Mouse (Mus musculus) embryonic facial prominence, embryonic 13.5 days (tissue): Measurements from ENCODE around the gene Macf1. TPM values are rescaled to one million over a fixed set of nuclear protein-coding genes. Genes with fewer than 3 reads are reported as not detected.
"Not testable (repeated sequence)": the region's sequence is repeated elsewhere in the genome, so short reads cannot be mapped to it uniquely, and the experiment has no call there.

Experiments
- ATAC-seq: fragments of 200-750 bp; cut with Nextera tagmentation; 2 replicates; pipeline ENCODE4 v1.8.0; 2017; ENCODE audit warnings: low read depth; ENCODE audit not compliant: insufficient number of reproducible peaks, insufficient read depth, low FRiP score, low TSS enrichment
- H3K27ac ChIP-seq: fragments of 300-500 bp; sonication (generic); 2 replicates; pipeline ENCODE4 v1.5.1; 2015; ENCODE audit warnings: moderate library complexity, mild to moderate bottlenecking, inconsistent platforms
- H3K27me3 ChIP-seq: fragments of 300-500 bp; sonication (generic); 2 replicates; pipeline ENCODE4 v1.6.1; 2015; ENCODE audit warnings: mild to moderate bottlenecking, inconsistent platforms
- H3K36me3 ChIP-seq: fragments of 300-500 bp; sonication (generic); 2 replicates; pipeline ENCODE4 v1.6.1; 2015; ENCODE audit warnings: mild to moderate bottlenecking, inconsistent platforms
- H3K4me1 ChIP-seq: fragments of 300-500 bp; sonication (generic); 2 replicates; pipeline ENCODE4 v1.6.1; 2015; ENCODE audit warnings: inconsistent platforms
- H3K4me2 ChIP-seq: fragments of 300-500 bp; sonication (generic); 2 replicates; pipeline ENCODE4 v1.6.1; 2015; ENCODE audit warnings: moderate library complexity, mild to moderate bottlenecking, inconsistent platforms
- H3K4me3 ChIP-seq: fragments of 300-500 bp; sonication (generic); 2 replicates; pipeline ENCODE4 v1.5.1; 2015; ENCODE audit warnings: mild to moderate bottlenecking, inconsistent platforms
- H3K9ac ChIP-seq: fragments of 300-500 bp; sonication (generic); 2 replicates; pipeline ENCODE4 v1.6.1; 2015; ENCODE audit warnings: mild to moderate bottlenecking, inconsistent platforms
- H3K9me3 ChIP-seq: fragments of 300-500 bp; sonication (generic); 2 replicates; pipeline ENCODE4 v1.6.1; 2016; ENCODE audit warnings: inconsistent platforms
- WGBS: fragments of 180-500 bp; shearing (Covaris S2); methylation state at CpG from one replicate; pipeline ENCODE4 v1.1.7; 2015; ENCODE audit warnings: mixed read lengths; 5-methylcytosine and 5-hydroxymethylcytosine counted together
- polyA plus RNA-seq: library from polyadenylated mRNA; unstranded; fragments of >200 nt; fragmentation: Nextera tagmentation; extraction: Ambion mirVana; gene quantifications from 2 replicates; pipeline ENCODE4 v1.2.1, GENCODE M21; 2015

Gene Macf1
- polyA plus RNA-seq, 1 experiment from 2014 or later, result 46.3 TPM

DNA sequence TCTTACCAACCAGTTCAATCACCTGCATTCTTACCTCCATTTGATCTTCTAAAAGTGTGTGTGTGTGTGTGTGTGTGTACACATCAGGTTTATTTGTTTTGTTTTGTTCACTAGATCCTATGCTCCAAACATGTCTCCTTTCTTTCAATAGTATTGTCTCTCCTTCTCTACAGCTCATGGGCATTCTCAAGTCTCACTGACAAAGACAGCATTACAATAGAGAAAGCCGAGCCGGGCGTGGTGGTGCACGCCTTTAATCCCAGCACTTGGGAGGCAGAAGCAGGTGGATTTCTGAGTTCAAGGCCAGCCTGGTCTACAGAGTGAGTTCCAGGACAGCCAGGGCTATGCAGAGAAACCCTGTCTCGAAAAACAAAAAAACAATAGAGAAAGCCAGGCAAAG lies 30.7 kb downstream of the Macf1 start:
- not testable (repeated sequence) for H3K9ac ChIP-seq, ATAC-seq, H3K4me2 ChIP-seq, H3K27ac ChIP-seq, H3K4me1 ChIP-seq, H3K9me3 ChIP-seq, H3K27me3 ChIP-seq, H3K36me3 ChIP-seq, H3K4me3 ChIP-seq
- 93% methylated on average over 5 of the region's 5 CpGs for WGBS

DNA sequence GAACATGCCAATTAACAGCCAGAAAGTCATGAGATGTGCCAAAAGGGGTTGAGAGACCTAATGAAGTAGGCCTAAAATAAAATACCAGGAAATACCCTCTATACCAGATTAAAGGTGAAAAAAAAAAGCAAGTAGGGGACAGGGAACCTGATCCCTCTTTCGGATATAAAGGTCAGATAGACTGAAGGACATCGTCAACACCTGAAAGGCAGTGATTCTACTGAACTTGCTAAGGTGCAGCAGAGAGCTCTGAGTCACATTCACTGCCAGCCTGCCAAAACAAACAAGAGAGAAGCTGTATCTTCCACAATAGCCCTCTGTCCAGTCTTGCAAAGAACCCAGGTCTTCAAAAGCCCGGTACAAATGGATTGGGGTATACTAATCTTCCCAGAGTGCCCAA lies 32.0 kb downstream of the Macf1 start:
- no peak overlapping the region for H3K27ac ChIP-seq
- H3K36me3 ChIP-seq, result peaks cover 9% of the 10 kb centered on the region; the same call in 1 of the 2 replicates
- no peaks in the 10 kb centered on the region for H3K27me3 ChIP-seq
- 82% methylated on average over 3 of the region's 3 CpGs for WGBS
- no peaks in the 10 kb centered on the region for H3K4me1 ChIP-seq
- ATAC-seq, result no peak
- no peaks in the 10 kb centered on the region for H3K9me3 ChIP-seq
- no peak overlapping the region for H3K9ac ChIP-seq
- no peak overlapping the region for H3K4me3 ChIP-seq
- no peak overlapping the region for H3K4me2 ChIP-seq

DNA sequence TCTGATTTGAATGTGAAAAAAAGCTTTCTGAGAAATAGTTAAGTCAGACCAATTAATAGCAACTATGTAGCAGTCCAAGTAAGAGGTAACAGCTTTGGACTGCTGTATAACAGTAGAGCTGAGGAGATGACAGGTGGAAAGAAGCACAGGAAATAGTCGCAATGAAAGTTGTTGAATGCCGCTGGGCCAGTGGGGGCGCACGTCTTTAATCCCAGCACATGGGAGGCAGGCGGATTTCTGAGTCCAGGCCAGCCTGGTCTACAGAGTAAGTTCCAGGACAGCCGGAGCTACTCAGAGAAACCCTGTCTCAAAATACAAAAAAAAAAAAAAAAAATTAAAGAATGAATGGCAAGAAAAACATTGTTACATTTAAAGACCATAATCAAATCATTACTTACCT lies 35.0 kb downstream of the Macf1 start:
- Histone ChIP-seq H3K27ac (no peak overlapping the region), H3K4me2 (no peak overlapping the region), H3K9me3 (no peaks in the 10 kb centered on the region), H3K36me3 (peaks cover 9% of the 10 kb centered on the region; the same call in 1 of the 2 replicates), H3K9ac (no peak overlapping the region), H3K4me1 (no peaks in the 10 kb centered on the region), H3K27me3 (no peaks in the 10 kb centered on the region), H3K4me3 (no peak overlapping the region)
- ATAC-seq, result no peak
- whole genome bisulfite sequencing, result 79% methylated on average over 6 of the region's 6 CpGs

DNA sequence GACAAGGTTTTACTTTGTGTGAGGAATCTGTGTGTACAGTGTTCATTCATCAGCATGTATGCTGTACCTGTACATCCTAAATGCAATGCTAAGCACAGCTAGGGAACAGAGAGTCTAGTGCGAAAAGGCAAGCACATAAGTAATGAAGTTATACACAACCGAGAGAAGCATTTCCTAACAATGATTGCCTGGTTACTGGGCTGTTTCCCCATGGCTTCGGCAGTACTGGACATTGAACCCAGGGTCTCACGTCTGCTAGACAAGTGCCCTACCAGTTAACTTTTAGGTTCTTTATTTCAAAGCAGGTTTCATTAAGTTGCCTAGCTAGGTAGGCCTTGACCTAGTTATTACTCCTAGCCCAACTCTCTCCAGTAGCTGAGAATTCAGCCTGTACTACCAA lies 36.5 kb downstream of the Macf1 start:
- no peak overlapping the region for H3K4me3 ChIP-seq
- no peak overlapping the region for H3K4me2 ChIP-seq
- no peaks in the 10 kb centered on the region for H3K9me3 ChIP-seq
- 94% methylated on average over 4 of the region's 4 CpGs for WGBS
- H3K9ac ChIP-seq, result no peak overlapping the region
- no peak overlapping the region for H3K27ac ChIP-seq
- H3K4me1 ChIP-seq, result peaks cover 8% of the 10 kb centered on the region; the same call in 1 of the 2 replicates
- peaks cover 9% of the 10 kb centered on the region; the same call in 1 of the 2 replicates for H3K36me3 ChIP-seq
- no peaks in the 10 kb centered on the region for H3K27me3 ChIP-seq
- ATAC-seq, result no peak

DNA sequence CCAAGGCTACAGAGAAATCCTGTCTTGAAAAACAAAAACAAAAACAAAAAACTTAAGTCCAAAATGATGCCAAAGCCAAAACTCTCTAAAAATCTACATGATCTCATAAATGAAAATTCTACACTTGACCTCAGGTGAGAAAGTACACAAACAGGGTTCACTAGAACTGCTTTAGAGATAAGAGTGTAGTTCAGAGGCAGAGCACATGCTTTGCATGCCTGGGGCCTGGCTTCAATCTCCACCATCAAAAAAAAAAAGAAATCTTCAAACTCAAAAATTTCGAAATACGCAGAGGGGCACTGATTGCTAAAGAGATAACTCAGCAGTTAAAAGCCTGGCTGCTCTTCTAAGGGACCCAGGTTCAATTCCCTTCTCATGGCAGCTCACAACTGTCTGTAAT lies 37.1 kb downstream of the Macf1 start:
- WGBS, result 66% methylated on average over 2 of the region's 2 CpGs
- H3K4me3 ChIP-seq, result no peak overlapping the region
- H3K36me3 ChIP-seq, result peaks cover 9% of the 10 kb centered on the region; the same call in 1 of the 2 replicates
- no peaks in the 10 kb centered on the region for H3K27me3 ChIP-seq
- H3K4me1 ChIP-seq, result peaks cover 11% of the 10 kb centered on the region; the same call in 1 of the 2 replicates
- ATAC-seq, result no peak
- no peak overlapping the region for H3K4me2 ChIP-seq
- no peak overlapping the region for H3K9ac ChIP-seq
- no peaks in the 10 kb centered on the region for H3K9me3 ChIP-seq
- H3K27ac ChIP-seq, result no peak overlapping the region

DNA sequence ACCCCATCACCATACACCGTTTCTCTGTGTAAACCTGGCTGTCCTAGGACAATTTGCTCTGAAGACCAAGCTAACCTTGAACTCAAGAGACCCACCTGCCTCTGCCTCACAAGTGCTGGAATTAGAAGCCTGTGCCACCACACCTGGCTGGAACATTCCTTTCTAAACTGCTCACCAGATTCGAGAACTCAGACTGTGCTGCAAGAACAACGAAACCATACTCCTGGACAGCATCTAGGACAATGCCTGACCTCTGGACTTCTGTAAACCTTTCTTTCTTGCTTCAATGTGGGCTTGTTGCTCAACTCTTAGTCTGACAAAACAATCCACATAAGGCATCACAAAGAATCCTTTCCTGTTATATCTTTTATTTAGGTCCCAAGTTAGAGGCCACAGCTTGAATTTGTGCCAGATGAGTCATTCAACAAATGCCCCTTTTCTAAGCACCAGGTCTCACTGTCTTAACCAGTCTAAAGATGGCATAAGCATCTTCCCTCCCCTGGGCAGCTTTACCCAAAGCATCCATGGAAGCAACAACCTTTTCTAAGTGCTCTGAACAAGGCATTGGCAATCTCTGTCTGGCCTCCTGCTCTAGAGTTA lies 38.8 kb downstream of the Macf1 start:
- 95% methylated on average over 3 of the region's 3 CpGs for WGBS
- H3K27me3 ChIP-seq, result no peaks in the 10 kb centered on the region
- H3K9me3 ChIP-seq, result no peaks in the 10 kb centered on the region
- H3K36me3 ChIP-seq, result peaks cover 9% of the 10 kb centered on the region; the same call in 1 of the 2 replicates
- no peak for ATAC-seq
- H3K4me2 ChIP-seq, result no peak overlapping the region
- H3K4me3 ChIP-seq, result no peak overlapping the region
- no peak overlapping the region for H3K9ac ChIP-seq
- no peak overlapping the region for H3K27ac ChIP-seq
- peaks cover 11% of the 10 kb centered on the region; the same call in 1 of the 2 replicates for H3K4me1 ChIP-seq

DNA sequence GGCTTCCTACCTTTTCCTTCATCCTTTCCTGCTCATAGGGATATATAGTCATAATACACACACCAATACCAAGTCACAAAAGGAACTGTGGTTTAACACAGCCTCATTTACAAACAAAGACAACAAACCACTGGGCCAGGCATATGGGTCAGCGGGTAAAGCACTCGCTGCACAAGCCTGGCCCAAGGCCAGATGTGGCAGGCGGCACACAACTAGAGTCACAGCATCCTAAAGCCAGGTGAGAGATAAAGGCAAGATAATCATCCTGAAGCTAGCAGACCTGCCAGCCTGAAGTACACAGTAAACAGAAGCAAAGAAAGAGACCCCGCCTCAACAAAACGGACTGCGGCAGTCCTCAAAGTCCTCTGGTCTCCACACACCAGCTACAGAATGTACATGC lies 40.6 kb downstream of the Macf1 start:
- Histone ChIP-seq H3K4me2 (no peak overlapping the region), H3K9ac (no peak overlapping the region), H3K27me3 (no peaks in the 10 kb centered on the region), H3K27ac (0 out of 2 replicates have a peak overlapping the region, but pooled peaks have one; percentile 1), H3K4me1 (peaks cover 11% of the 10 kb centered on the region; the same call in 1 of the 2 replicates), H3K36me3 (peaks cover 8% of the 10 kb centered on the region), H3K4me3 (no peak overlapping the region), H3K9me3 (no peaks in the 10 kb centered on the region)
- 87% methylated on average over 6 of the region's 6 CpGs for WGBS
- no peak for ATAC-seq

DNA sequence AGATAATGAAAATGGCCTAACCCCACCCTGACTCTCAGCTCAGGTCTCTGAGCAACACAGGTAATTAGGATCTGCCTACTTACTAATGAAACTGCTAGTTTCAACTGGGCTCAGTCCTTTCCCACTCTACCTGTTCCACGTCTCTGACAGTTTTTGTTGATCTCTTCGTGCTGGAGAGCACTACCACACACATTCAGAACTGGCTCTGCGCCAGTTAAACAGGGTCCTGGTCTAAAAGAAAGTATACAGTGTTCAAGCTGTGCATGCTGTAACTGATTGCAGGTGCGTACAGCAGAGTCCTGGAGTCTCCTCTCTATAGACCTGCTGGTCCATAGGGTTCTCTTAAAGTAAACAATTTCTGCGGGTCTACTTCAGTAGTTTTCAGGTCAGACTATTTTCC lies 41.3 kb downstream of the Macf1 start:
- H3K27ac ChIP-seq, result 0 out of 2 replicates have a peak overlapping the region, but pooled peaks have one; percentile 28
- no peak overlapping the region for H3K4me3 ChIP-seq
- no peak overlapping the region for H3K4me2 ChIP-seq
- H3K27me3 ChIP-seq, result no peaks in the 10 kb centered on the region
- peaks cover 11% of the 10 kb centered on the region; the same call in 1 of the 2 replicates for H3K4me1 ChIP-seq
- H3K9me3 ChIP-seq, result no peaks in the 10 kb centered on the region; the same call in 1 of the 2 replicates
- H3K9ac ChIP-seq, result no peak overlapping the region
- H3K36me3 ChIP-seq, result peaks cover 10% of the 10 kb centered on the region
- no peak for ATAC-seq
- 57% methylated on average over 5 of the region's 5 CpGs for WGBS

DNA sequence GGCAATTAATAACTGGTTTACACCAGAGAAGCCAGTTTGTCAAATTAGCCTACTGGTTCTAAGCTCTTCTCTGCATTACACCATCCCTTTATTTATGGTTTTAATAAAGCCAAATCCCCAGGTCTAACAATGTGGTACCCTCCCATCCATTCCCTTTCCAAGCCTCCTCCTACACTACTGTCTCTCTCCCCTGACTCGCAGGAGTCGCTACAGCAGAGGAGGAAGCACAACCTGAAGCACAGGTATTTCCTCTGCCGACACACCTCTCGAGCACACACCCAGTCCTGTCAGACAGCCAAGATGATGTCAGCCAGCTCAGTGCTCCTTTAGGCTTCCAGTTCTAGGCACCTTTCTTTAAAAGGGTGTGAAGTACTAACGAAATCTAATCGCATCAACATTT lies 47.0 kb downstream of the Macf1 start:
- 81% methylated on average over 6 of the region's 6 CpGs for WGBS
- Histone ChIP-seq H3K4me3 (no peak overlapping the region), H3K4me1 (peaks cover 4% of the 10 kb centered on the region; the same call in 1 of the 2 replicates)

DNA sequence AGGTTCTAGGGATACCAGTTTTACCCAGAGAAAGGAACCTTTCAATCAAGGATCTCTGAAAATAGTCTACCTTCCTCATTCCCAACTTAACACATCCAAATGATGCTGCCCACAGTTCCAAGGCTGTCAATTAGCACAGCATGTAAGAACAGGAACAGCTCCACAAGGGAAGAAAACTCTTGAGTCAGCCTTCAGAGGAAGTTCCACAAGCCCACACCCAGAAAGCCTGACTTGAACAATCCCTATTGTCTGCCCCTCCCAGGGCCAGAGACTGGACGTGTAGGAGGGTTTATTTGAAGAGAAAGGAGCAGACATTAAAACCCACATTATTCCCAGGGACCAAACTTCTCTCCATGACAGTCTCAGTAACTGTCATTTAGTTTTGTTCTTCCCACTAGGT lies 48.7 kb downstream of the Macf1 start:
- Histone ChIP-seq H3K27ac (no peak overlapping the region), H3K9ac (no peak overlapping the region), H3K4me3 (no peak overlapping the region), H3K4me2 (no peak overlapping the region), H3K27me3 (no peaks in the 10 kb centered on the region), H3K9me3 (no peaks in the 10 kb centered on the region; the same call in 1 of the 2 replicates), H3K36me3 (peaks cover 7% of the 10 kb centered on the region), H3K4me1 (peaks cover 4% of the 10 kb centered on the region; the same call in 1 of the 2 replicates)
- ATAC-seq, result no peak
- 21% methylated on average over 1 of the region's 1 CpGs for WGBS

More for the DNA sequence above, 47.0 kb downstream of the Macf1 start:
- H3K9me3 ChIP-seq, result no peaks in the 10 kb centered on the region; the same call in 1 of the 2 replicates
- no peak overlapping the region for H3K9ac ChIP-seq
- H3K27me3 ChIP-seq, result no peaks in the 10 kb centered on the region
- H3K27ac ChIP-seq, result no peak overlapping the region
- peaks cover 7% of the 10 kb centered on the region for H3K36me3 ChIP-seq
- no peak overlapping the region for H3K4me2 ChIP-seq
- no peak for ATAC-seq

DNA sequence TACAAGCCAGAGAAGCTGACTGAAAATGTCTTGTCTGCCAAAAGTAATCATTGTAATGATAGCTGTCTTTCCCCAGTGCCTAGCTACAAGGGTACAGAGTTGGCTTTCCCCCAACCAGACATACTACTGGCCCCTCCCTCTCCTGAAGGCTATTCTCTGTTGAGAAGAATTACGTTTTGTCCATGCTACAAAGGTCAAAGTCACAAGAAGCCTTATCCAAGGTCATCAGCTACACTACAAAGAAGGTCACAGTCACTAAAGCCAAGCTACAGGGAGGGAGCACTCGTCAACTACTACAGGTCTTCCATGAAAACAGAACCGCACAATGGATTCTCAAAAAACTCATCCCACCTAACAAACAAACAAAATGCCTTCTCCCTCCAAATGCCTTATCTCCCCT lies 49.7 kb downstream of the Macf1 start:
- no peaks in the 10 kb centered on the region; the same call in 1 of the 2 replicates for H3K9me3 ChIP-seq
- H3K36me3 ChIP-seq, result peaks cover 7% of the 10 kb centered on the region
- WGBS, result 81% methylated on average over 3 of the region's 3 CpGs
- H3K27me3 ChIP-seq, result no peaks in the 10 kb centered on the region
- H3K4me3 ChIP-seq, result no peak overlapping the region
- no peak overlapping the region for H3K4me2 ChIP-seq
- H3K9ac ChIP-seq, result no peak overlapping the region
- no peak for ATAC-seq
- peaks cover 4% of the 10 kb centered on the region; the same call in 1 of the 2 replicates for H3K4me1 ChIP-seq
- no peak overlapping the region for H3K27ac ChIP-seq

DNA sequence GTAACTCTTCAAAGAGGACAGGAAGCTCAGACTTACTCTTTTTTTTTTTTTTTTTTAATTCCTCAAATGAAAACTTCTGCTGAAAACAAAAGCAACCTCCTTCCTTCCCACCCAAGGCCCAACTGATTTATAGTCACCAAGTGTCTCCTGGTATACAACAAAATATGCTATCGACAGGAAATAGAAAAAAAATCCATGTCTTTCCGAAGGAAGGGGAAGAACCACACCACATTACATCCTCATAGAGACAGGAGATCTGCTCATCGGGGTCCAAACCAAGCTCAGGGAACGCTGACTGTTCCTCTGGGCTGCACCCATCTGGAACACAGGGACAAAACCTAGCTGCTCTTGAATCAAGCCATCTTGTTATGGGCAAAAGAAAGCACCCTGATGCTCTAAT lies 50.3 kb downstream of the Macf1 start:
- H3K9me3 ChIP-seq, result no peaks in the 10 kb centered on the region; the same call in 1 of the 2 replicates
- no peak overlapping the region for H3K4me3 ChIP-seq
- H3K9ac ChIP-seq, result no peak overlapping the region
- no peak overlapping the region for H3K4me2 ChIP-seq
- ATAC-seq, result no peak
- WGBS, result 78% methylated on average over 4 of the region's 4 CpGs
- peaks cover 7% of the 10 kb centered on the region for H3K36me3 ChIP-seq
- H3K27me3 ChIP-seq, result no peaks in the 10 kb centered on the region
- no peak overlapping the region for H3K27ac ChIP-seq
- H3K4me1 ChIP-seq, result peaks cover 4% of the 10 kb centered on the region; the same call in 1 of the 2 replicates
